Mouse (Mus musculus): Measurements from ENCODE around the gene C2cd4d. TPM values are rescaled to one million over a fixed set of nuclear protein-coding genes. Genes with fewer than 3 reads are reported as not detected.
A peak's percentile ranks its signal among the peaks of the same experiment; 100 is the strongest.

Gene C2cd4d
- total RNA-seq, 2 experiments from 2014 or later, result 0.71 to 0.81 TPM

DNA sequence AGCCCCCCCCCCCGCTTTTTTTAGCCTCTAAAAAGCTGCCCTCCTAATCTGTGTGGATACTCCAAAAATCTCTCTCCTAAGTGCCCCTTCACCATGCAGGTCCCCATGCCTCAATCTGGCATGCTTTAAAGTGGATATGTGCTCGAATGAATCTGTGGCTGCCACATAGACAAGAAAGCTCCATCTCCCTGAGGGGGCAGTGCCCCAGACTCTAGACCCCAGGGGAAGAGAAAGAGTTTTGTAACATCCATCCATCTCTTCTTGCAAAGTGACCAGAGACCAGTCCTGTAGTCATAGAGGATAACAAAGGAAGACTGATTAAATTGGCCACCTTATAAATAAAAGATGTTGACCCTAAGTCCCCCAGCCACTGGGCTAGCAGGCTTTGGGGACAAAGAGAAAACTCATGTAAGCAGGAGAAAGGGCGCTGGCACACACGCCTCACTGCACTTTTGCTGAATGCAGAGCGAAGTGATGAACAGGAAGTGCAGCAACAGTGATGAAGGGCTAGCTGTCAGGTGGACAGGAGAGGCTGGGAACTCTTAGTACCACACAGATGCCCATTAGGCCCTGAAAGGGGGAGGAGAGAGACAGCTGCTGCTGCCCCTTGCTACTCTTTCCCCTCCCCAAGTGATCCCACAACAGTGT lies 37.5 kb downstream of the C2cd4d start:
- no peak for DNase-seq (ENCODE audit: extremely low spot score in 1 of 2, low spot score in 2 of 2)
- intact Hi-C loops (cut with DNase I), result no loop called here

DNA sequence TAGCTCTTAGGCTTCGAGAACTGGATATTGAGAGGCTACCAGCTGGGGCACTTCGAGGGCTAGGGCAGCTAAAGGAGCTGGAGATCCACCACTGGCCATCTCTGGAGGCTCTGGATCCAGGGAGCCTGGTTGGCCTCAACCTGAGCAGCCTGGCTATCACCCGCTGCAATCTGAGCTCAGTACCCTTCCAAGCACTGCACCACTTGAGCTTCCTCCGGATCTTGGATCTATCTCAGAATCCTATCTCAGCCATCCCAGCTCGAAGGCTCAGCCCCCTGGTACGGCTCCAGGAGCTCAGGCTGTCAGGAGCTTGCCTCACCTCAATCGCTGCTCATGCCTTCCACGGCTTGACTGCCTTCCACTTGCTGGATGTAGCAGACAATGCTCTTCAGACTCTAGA lies 40.2 kb downstream of the C2cd4d start:
- DNase-seq (ENCODE audit: extremely low spot score in 1 of 2, low spot score in 2 of 2), result no peak
- intact Hi-C loops (cut with DNase I), result no loop called here

DNA sequence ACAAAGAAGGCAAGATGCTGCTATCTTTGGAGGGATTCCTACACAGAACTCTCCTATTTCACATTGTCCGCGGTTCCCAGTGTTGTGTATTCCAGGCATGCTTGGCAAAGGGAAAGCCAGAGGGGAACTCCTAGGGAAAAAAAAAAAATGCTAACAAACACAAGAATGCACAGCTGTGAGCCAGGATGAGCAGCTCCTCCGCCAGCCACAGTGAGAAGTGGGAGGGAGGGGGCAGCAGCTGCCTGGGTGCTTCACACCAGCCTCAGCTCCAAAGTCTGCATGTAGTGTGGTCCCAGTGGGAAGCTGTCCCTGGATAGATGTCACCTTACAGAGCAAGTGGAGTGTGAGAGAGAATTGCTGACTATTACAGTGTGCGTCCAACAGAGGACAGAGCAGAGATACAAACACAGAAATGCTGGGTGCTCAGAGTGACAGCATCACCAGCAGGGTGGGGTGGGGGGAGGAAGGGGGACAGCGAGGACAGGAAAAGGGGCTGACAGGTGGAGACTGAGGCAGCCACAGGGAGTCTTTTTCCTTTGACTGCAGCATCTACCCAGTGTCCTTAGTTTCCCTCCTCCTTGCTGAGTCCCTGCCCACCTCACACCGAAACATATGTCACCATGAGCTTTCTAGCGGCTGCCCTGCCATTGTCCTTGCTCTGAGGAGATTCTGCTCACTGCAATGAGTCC lies 42.3 kb downstream of the C2cd4d start:
- intact Hi-C loops (cut with DNase I), result no loop called here

DNA sequence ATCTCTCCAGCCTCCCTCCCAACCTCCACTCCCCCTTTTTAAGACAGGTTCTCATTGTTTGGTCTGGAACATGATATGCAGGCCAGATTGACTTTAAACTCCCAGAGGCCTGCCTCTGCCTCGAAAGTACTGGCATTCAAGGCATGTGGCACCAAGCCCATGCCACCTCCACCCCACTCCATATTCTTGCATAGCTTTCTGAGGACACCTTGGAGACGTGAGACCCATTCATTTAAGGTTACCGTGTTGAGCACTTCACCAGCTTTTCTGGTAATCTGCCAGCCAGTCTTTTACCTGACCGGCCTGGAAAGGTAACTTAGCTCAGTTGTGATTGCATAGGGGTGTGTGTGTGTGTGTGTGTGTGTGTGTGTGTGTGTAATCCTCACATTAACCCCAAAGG lies 43.3 kb downstream of the C2cd4d start:
- intact Hi-C loops (cut with DNase I), result no loop called here
- no peak for DNase-seq (ENCODE audit: extremely low spot score in 1 of 2, low spot score in 2 of 2)

More for the DNA sequence above, 42.3 kb downstream of the C2cd4d start:
- peak in 1 of 2 experiments; percentile 27 for DNase-seq (ENCODE audit: extremely low spot score in 1 of 2, low spot score in 2 of 2)

- DNase-seq (ENCODE audit: extremely low spot score in 1 of 2, low spot score in 2 of 2), result peak in 1 of 2 experiments; percentile 54
- intact Hi-C loops (cut with DNase I), result loop anchor here (5.0 kb wide), 1 partner anchor 40 kb away; the partner anchor contains the start of gene Rorc
Observed at GRCm38 (mm10) chr3:94412530-94412929, 50.3 kb downstream of the C2cd4d start.

GRCm38 (mm10) chr3:94413031-94413679 lies 50.9 kb downstream of the C2cd4d start, which contains the start of gene Tdrkh:
Gene Tdrkh (plus strand): TSS chr3:94413273.
- peak; percentile 99 for DNase-seq (ENCODE audit: extremely low spot score in 1 of 2, low spot score in 2 of 2)
- intact Hi-C loops (cut with DNase I), result loop anchor here (5.0 kb wide), 1 partner anchor 41 kb away; the partner anchor contains the start of gene Rorc

Other genes with a start within 250 kb of the C2cd4d start
- not detected for gene Gm10696, start 184.2 kb upstream of the C2cd4d start, total RNA-seq (2021)
- gene Gm5286, start 165.7 kb upstream of the C2cd4d start, total RNA-seq (2021), result not detected
- under 1 TPM in 1 of 2 experiments, not detected in 1; 0.32 TPM for gene Gm4778, start 98.4 kb upstream of the C2cd4d start, total RNA-seq (2021)
- 10 to 100 TPM; 26.5 to 29.2 TPM for gene Them4, start 52.3 kb upstream of the C2cd4d start, total RNA-seq (2021)
- gene Them5, start 20.3 kb upstream of the C2cd4d start, total RNA-seq (2021), result not detected
- under 1 TPM in 1 of 2 experiments, not detected in 1; 0.30 TPM for gene Rorc, start 10.4 kb downstream of the C2cd4d start, total RNA-seq (2021)
- under 1 TPM; 0.67 to 0.94 TPM for gene Lingo4, start 36.1 kb downstream of the C2cd4d start, total RNA-seq (2021)
- 10 to 100 TPM; 39.0 to 40.0 TPM for gene Tdrkh, start 50.8 kb downstream of the C2cd4d start, total RNA-seq (2021)
- 10 to 100 TPM; 39.8 to 41.2 TPM for gene Mrpl9, start 80.9 kb downstream of the C2cd4d start, total RNA-seq (2021)
- gene Oaz3, start 81.5 kb downstream of the C2cd4d start, total RNA-seq (2021), result not detected
- 100 to 1,000 TPM; 242 to 260 TPM for gene Celf3, start 115.9 kb downstream of the C2cd4d start, total RNA-seq (2021)
- 1 to 10 TPM; 6.8 to 8.7 TPM for gene Riiad1, start 117.9 kb downstream of the C2cd4d start, total RNA-seq (2021)
- gene Snx27, start 220.3 kb downstream of the C2cd4d start, total RNA-seq (2021), result 10 to 100 TPM; 86.0 to 90.2 TPM

All from left cerebral cortex, postnatal 10 days (tissue).